In genomic region chr4:45341669-45342249, GRCm38 (mm10) we compare ENCODE assay signal across 8 mouse cellular contexts. TPM values are rescaled to one million over a fixed set of nuclear protein-coding genes. Genes with fewer than 3 reads are reported as not detected.
DNase-seq lines count a peak whose midpoint lies in the region; ATAC-seq lines count a peak whose summit lies in the region.

Dcaf10 (plus strand) TSS chr4:45342101.

- intact Hi-C loops in gastrocnemius, postnatal 14 days (cut with DNase I; ENCODE audit: low total_unique reads) = no loop called here
- intact Hi-C loops in left cerebral cortex, postnatal 10 days (cut with DNase I) = no loop called here

- DNase-seq in adrenal gland, adult (ENCODE audit: inconsistent age in 2 of 2, low spot score in 1 of 2) = peak; percentile 94 to 98
- DNase-seq in embryo, embryonic 10.5 days (ENCODE audit: low spot score) = peak; percentile 92
- DNase-seq in gastrocnemius, postnatal 14 days = peak; percentile 95
- peak; percentile 89 to 96 for DNase-seq in left cerebral cortex, postnatal 10 days (ENCODE audit: extremely low spot score in 1 of 2, low spot score in 2 of 2)
- peak; percentile 92 for DNase-seq in right cerebral cortex, postnatal 25 days
- peak; percentile 94 to 96 for DNase-seq in urinary bladder, postnatal 4 days (ENCODE audit: low spot score in 2 of 2)

- peak; percentile 85 for ATAC-seq in inflammation-experienced regulatory T-cells, adult 6 months
- ATAC-seq in megakaryocyte-erythroid progenitor cell, adult 5-6 weeks (replicated peaks; ENCODE audit: low FRiP score, low TSS enrichment, poor library complexity, severe bottlenecking) = peak; percentile 88

RNA-seq across cellular contexts. Expression of gene Dcaf10, which starts in this region (rescaled TPM):
- total RNA-seq in gastrocnemius, postnatal 14 days (2021) = 10 to 100 TPM; 11.9 to 12.2 TPM
- 1 to 10 TPM; 2.0 to 2.4 (median 2.2) TPM for polyA plus RNA-seq in inflammation-experienced regulatory T-cells, adult 6 months (2017; shearing (Covaris generic))
- 10 to 100 TPM; 21.0 to 21.5 TPM for total RNA-seq in left cerebral cortex, postnatal 10 days (2021)
- 13.6 and 19.7 TPM in 2 replicates for total RNA-seq in megakaryocyte-erythroid progenitor cell, adult 5-6 weeks (2014; fragmentation: Nextera tagmentation)
- total RNA-seq in megakaryocyte-erythroid progenitor cell, adult 5-6 weeks (2017) = 10.9 and 11.9 TPM in 2 replicates

Comparison
In these comparisons a context has a peak if more than half of its experiments do, and no peak if none do; other contexts are left out.
1. Peak in every context shown above with its lines: DNase-seq and ATAC-seq.